Mouse (Mus musculus) CH12.LX (cell line): Measurements from ENCODE around the gene 1600014C23Rik. TPM values are rescaled to one million over a fixed set of nuclear protein-coding genes. Genes with fewer than 3 reads are reported as not detected.

Source experiments
- DNase-seq: peaks from one replicate; pipeline ENCODE4 v3.0.0-alpha.2; 2013; ENCODE audit errors: extremely low read depth
- H3K27ac ChIP-seq: 2 replicates; pipeline ENCODE4 v1.5.1; 2012; ENCODE audit warnings: low read depth, mild to moderate bottlenecking, control low read depth, moderate library complexity; ENCODE audit not compliant: insufficient read depth
- H3K27me3 ChIP-seq: replicated peaks from 2 replicates; pipeline ENCODE3; 2012; ENCODE audit warnings: inconsistent platforms
- H3K36me3 ChIP-seq, 2 experiments: replicated peaks in 1 of 2; 2 replicates each; pipeline versions ENCODE3 to v1.6.1; 2012; ENCODE audit warnings: inconsistent platforms in 1 of 2, low read length in 1 of 2, mild to moderate bottlenecking in 1 of 2, mixed read lengths in 1 of 2, moderate library complexity in 1 of 2; ENCODE audit not compliant: control insufficient read depth in 1 of 2, insufficient read depth in 1 of 2
- H3K4me1 ChIP-seq, 2 experiments: 2 replicates each; pipeline ENCODE4 v1.6.1; 2012; ENCODE audit warnings: inconsistent platforms in 1 of 2, moderate library complexity in 1 of 2; ENCODE audit not compliant: insufficient read depth in 2 of 2, control insufficient read depth in 1 of 2
- H3K4me2 ChIP-seq: 2 replicates; pipeline ENCODE4 v1.6.1; 2012; ENCODE audit warnings: low read depth, mild to moderate bottlenecking, control low read depth; ENCODE audit not compliant: poor library complexity, insufficient read depth, severe bottlenecking
- H3K4me3 ChIP-seq, 3 experiments: fragments of 150-350 bp in 1 of 3; sonication (generic) in 1 of 3; replicated peaks in 1 of 3; 2 replicates each; pipeline versions ENCODE3 to v1.5.1; 2011 to 2012; ENCODE audit warnings: low read depth in 2 of 3, low read length in 2 of 3, mild to moderate bottlenecking in 2 of 3, moderate library complexity in 2 of 3, control low read depth in 1 of 3, improper control_type of control experiment in 1 of 3, inconsistent platforms in 1 of 3, mixed read lengths in 1 of 3; ENCODE audit not compliant: poor library complexity in 1 of 3
- H3K79me2 ChIP-seq: replicated peaks from 2 replicates; pipeline ENCODE4 v1.6.1; 2012; ENCODE audit warnings: mild to moderate bottlenecking, moderate library complexity; ENCODE audit not compliant: control insufficient read depth, poor library complexity, insufficient read depth, severe bottlenecking; ENCODE audit errors: extremely low read depth
- H3K9ac ChIP-seq: 2 replicates; pipeline ENCODE4 v1.6.1; 2012; ENCODE audit warnings: low read depth, mild to moderate bottlenecking, control low read depth, moderate library complexity; ENCODE audit not compliant: insufficient read depth
- H3K9me3 ChIP-seq: replicated peaks from 2 replicates; pipeline ENCODE3; 2012; ENCODE audit warnings: low read length, inconsistent platforms, mixed read lengths
- BHLHE40 ChIP-seq: IDR thresholded peaks from 2 replicates; pipeline ENCODE4 v1.6.1; 2011; ENCODE audit warnings: mild to moderate bottlenecking, low read depth, low read length, improper control_type of control experiment
- CHD1 ChIP-seq: IDR thresholded peaks from 2 replicates; pipeline ENCODE4 v1.6.1; 2012; ENCODE audit warnings: low read depth, low read length, improper control_type of control experiment, inconsistent platforms
- CHD2 ChIP-seq: IDR thresholded peaks from 2 replicates; pipeline ENCODE4 v1.6.1; 2011; ENCODE audit warnings: low read length, improper control_type of control experiment
- CTCF ChIP-seq, 2 experiments: IDR thresholded peaks in 1 of 2; conservative IDR thresholded peaks in 1 of 2; 2 replicates each; pipeline ENCODE4 v1.5.1; 2011 to 2012; ENCODE audit warnings: low read depth in 2 of 2, low read length in 2 of 2, improper control_type of control experiment in 1 of 2, inconsistent platforms in 1 of 2, mild to moderate bottlenecking in 1 of 2, moderate library complexity in 1 of 2
- EP300 ChIP-seq: IDR thresholded peaks from 2 replicates; pipeline ENCODE4 v1.6.1; 2011; ENCODE audit warnings: low read length, improper control_type of control experiment
- ETS1 ChIP-seq: conservative IDR thresholded peaks from 2 replicates; pipeline ENCODE4 v1.6.1; 2012; ENCODE audit warnings: low read depth, mild to moderate bottlenecking, inconsistent platforms, low read length, improper control_type of control experiment, moderate library complexity
- GABPA ChIP-seq: IDR thresholded peaks from 2 replicates; pipeline ENCODE4 v1.6.1; 2012; ENCODE audit warnings: low read depth, low read length, improper control_type of control experiment, inconsistent platforms; ENCODE audit not compliant: insufficient replicate concordance
- HCFC1 ChIP-seq: IDR thresholded peaks from 2 replicates; pipeline ENCODE4 v1.6.1; 2012; ENCODE audit warnings: low read depth, mild to moderate bottlenecking, inconsistent platforms, low read length, improper control_type of control experiment
- IRF4 ChIP-seq: IDR thresholded peaks from 2 replicates; pipeline ENCODE4 v1.6.1; 2014; ENCODE audit warnings: low read depth, mild to moderate bottlenecking, inconsistent platforms, low read length, improper control_type of control experiment
- JUN ChIP-seq: IDR thresholded peaks from 2 replicates; pipeline ENCODE4 v1.6.1; 2011; ENCODE audit warnings: low read depth, mild to moderate bottlenecking, low read length, improper control_type of control experiment, moderate library complexity; ENCODE audit not compliant: insufficient read depth
- KAT2A ChIP-seq: IDR thresholded peaks from 2 replicates; pipeline ENCODE4 v1.6.1; 2012; ENCODE audit warnings: low read length, improper control_type of control experiment, inconsistent platforms; ENCODE audit not compliant: insufficient replicate concordance
- MAFK ChIP-seq: IDR thresholded peaks from 2 replicates; pipeline ENCODE4 v1.6.1; 2011; ENCODE audit warnings: low read length, improper control_type of control experiment; ENCODE audit not compliant: insufficient replicate concordance
- MAX ChIP-seq: IDR thresholded peaks from 2 replicates; pipeline ENCODE4 v1.6.1; 2011; ENCODE audit warnings: low read length, improper control_type of control experiment
- MAZ ChIP-seq: IDR thresholded peaks from 2 replicates; pipeline ENCODE4 v1.6.1; 2012; ENCODE audit warnings: low read depth, mild to moderate bottlenecking, inconsistent platforms, low read length, improper control_type of control experiment, moderate library complexity
- MXI1 ChIP-seq: IDR thresholded peaks from 2 replicates; pipeline ENCODE4 v1.6.1; 2011; ENCODE audit warnings: mild to moderate bottlenecking, low read depth, low read length, improper control_type of control experiment
- MYC ChIP-seq: IDR thresholded peaks from 2 replicates; pipeline ENCODE4 v1.6.1; 2011; ENCODE audit warnings: low read depth, mild to moderate bottlenecking, improper control_type of control experiment, low read length
- NELFE ChIP-seq: IDR thresholded peaks from 2 replicates; pipeline ENCODE4 v1.6.1; 2011; ENCODE audit warnings: low read depth, low read length, improper control_type of control experiment
- PAX5 ChIP-seq: IDR thresholded peaks from 2 replicates; pipeline ENCODE4 v1.6.1; 2012; ENCODE audit warnings: low read length, inconsistent platforms, mixed read lengths
- RAD21 ChIP-seq: IDR thresholded peaks from 2 replicates; pipeline ENCODE4 v1.6.1; 2011; ENCODE audit warnings: low read depth, mild to moderate bottlenecking, low read length, improper control_type of control experiment, moderate library complexity
- SIN3A ChIP-seq: IDR thresholded peaks from 2 replicates; pipeline ENCODE4 v1.6.1; 2012; ENCODE audit warnings: low read length, improper control_type of control experiment, inconsistent platforms
- SMC3 ChIP-seq: IDR thresholded peaks from 2 replicates; pipeline ENCODE4 v1.6.1; 2011; ENCODE audit warnings: low read depth, low read length, improper control_type of control experiment
- TBP ChIP-seq: conservative IDR thresholded peaks from 2 replicates; pipeline ENCODE4 v1.6.1; 2011; ENCODE audit warnings: low read depth, low read length, improper control_type of control experiment
- USF1 ChIP-seq: IDR thresholded peaks from 2 replicates; pipeline ENCODE4 v1.6.1; 2014; ENCODE audit warnings: low read depth, mild to moderate bottlenecking, inconsistent platforms, low read length, improper control_type of control experiment
- ZC3H11A ChIP-seq: IDR thresholded peaks from 2 replicates; pipeline ENCODE4 v1.6.1; 2012; ENCODE audit warnings: low read depth, mild to moderate bottlenecking, inconsistent platforms, low read length, improper control_type of control experiment
- ZKSCAN1 ChIP-seq: IDR thresholded peaks from 2 replicates; pipeline ENCODE4 v1.6.1; 2012; ENCODE audit warnings: low read depth, inconsistent platforms, low read length, improper control_type of control experiment, borderline replicate concordance
- ZMIZ1 ChIP-seq: IDR thresholded peaks from 2 replicates; pipeline ENCODE4 v1.6.1; 2012; ENCODE audit warnings: low read depth, mild to moderate bottlenecking, inconsistent platforms, low read length, improper control_type of control experiment
- dilution Hi-C: fragments of 300-500 bp; cut with MboI; formaldehyde crosslinking; loops from 2 replicates; pipeline ENCODE4 v1.14.3; 2020; ENCODE audit warnings: low sequenced_read_pairs; ENCODE audit not compliant: extremely low pct_unique_long_range_greater_than_20kb, extremely low pct_ligation_motif_present
- in situ Hi-C: fragments of 300-500 bp; cut with MboI; formaldehyde crosslinking; loops from 3 replicates; pipeline ENCODE4 v1.14.3; 2019; ENCODE audit warnings: low sequenced_read_pairs, low pct_ligation_motif_present, low pct_unique_long_range_greater_than_20kb, mixed read lengths
- polyA plus RNA-seq: library from polyadenylated mRNA; unstranded; fragments of >175 nt; gene quantifications from 2 replicates; pipeline ENCODE4 v1.2.1, GENCODE M21; 2012; ENCODE audit warnings: low read depth; ENCODE audit not compliant: insufficient read length
- total RNA-seq, 2 experiments: library from RNA; depleted of rRNA; stranded (reverse); fragments of 300-350 nt in 1 of 2; fragments of >200 nt in 1 of 2; gene quantifications; 2 replicates each; pipeline ENCODE4 v1.2.3; 2012 to 2014

1600014C23Rik gene
- total and polyA plus RNA-seq, 3 experiments: 0.38 TPM; not detected in 2

DNA sequence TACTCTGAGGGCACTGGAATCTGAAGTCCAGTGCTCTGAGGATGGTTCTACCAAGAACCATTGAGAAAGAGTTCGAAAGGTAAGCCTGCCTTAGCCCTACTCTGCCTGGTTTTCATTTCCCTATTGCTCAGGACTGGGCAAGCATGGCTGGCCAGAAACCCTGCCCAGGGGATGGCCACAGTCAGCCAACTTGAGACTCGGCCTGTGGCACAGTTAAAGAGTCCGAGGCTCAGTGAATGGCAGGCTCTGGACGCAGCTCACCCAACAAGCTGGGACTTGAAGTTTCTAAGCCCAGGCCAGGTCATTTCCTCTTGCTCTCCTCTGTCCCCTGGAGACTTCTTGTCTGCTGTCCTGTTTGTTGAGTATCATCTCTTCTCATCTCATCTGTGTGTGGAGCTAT is 2.9 kb downstream of the 1600014C23Rik start:
- no peak overlapping the region for H3K4me2 ChIP-seq
- in situ Hi-C loops: loop anchor here (10.0 kb wide), 1 partner anchor 384 kb away; the partner anchor contains the start of gene Mrps18a
- H3K9me3 ChIP-seq: no peaks in the 10 kb centered on the region
- TF ChIP-seq JUN (no peak), MAZ (no peak), HCFC1 (no peak), ZC3H11A (no peak), MYC (no peak), CHD2 (no peak), ZKSCAN1 (no peak), ZMIZ1 (no peak), NELFE (no peak), GABPA (no peak)
- TF ChIP-seq, all 38 proteins: peak for 0
- Histone ChIP-seq H3K27me3 (peaks cover 67% of the 10 kb centered on the region), H3K4me1 (peaks cover under 1 to 13% of the 10 kb centered on the region in 2 experiments), H3K79me2 (no peaks in the 10 kb centered on the region), H3K4me3 (no peak overlapping the region), H3K27ac (no peak overlapping the region), H3K36me3 (no peaks in the 10 kb centered on the region), H3K9ac (no peak overlapping the region)
- dilution Hi-C loops: no loop called here
- DNase-seq: no peak

DNA sequence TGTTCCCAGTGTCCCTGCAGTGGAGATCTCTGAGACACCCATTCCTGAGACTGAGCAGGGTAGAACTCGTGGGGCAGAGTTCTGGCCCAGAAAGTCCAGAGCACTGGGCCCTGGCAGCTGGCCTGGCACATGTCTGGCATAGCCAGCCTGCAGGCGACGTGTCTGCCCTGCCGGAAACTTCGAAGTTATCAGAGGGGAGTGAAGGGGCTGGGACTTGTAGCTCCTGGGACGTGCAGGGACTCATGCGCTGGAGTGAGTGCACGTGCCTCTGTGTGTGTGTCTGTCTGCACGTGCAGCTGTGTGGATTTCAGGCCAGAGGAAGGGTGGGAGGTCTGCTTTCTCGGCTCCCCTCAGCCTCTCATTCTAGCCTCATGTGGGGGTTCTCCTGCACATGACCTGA is 4.3 kb downstream of the 1600014C23Rik start:
- in situ Hi-C loops: no loop called here

DNA sequence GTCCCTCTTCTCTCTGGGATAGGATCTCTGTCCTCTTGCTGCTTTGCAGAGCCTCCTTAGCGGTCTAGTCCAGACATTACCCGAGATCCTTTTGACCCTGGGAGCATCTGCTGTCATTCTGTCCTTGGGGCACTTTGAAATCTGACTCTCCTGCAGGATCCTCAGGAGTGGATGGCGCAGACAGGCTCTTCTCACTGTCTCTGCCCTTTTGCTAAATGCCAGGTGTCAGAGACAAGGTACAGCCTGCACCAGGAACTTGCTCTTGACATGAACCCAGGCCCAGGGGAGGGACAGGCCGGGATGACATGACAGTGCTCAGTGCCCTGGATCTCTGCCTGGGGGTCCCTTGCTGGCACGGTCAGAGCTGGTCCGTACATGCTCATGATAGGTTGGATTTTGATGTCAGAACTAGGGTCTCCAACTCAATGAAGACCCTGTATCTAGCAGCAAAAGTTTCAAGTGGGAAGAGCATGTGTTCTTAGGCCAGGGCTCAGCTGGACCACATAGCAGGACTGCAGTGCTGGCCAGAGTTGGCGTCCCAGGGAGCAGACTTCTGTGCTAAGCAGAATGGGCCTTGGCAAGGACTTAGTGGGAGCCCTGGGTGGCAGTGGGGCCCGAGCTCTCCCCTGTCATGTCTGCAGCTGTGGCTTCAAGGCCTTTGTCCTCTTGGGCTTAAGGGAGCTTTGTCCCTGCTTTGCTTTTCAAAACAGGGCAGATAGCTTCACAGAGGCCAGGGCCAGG is 5.5 kb downstream of the 1600014C23Rik start:
- Histone ChIP-seq H3K79me2 (no peaks in the 10 kb centered on the region), H3K36me3 (no peaks in the 10 kb centered on the region), H3K4me3 (no peak overlapping the region), H3K9me3 (no peaks in the 10 kb centered on the region), H3K4me2 (no peak overlapping the region), H3K27ac (no peak overlapping the region), H3K4me1 (peaks cover 0 to 11% of the 10 kb centered on the region in 2 experiments; a peak in 2 of 4 replicates), H3K27me3 (peaks cover 62% of the 10 kb centered on the region), H3K9ac (no peak overlapping the region)
- no peak for DNase-seq
- in situ Hi-C loops (no loop called here), dilution Hi-C loops (no loop called here)
- TF ChIP-seq EP300 (no peak), MYC (no peak), SIN3A (no peak), USF1 (no peak), KAT2A (no peak), SMC3 (no peak), HCFC1 (no peak), MAFK (no peak), ETS1 (no peak), CHD1 (no peak), NELFE (no peak), BHLHE40 (no peak), RAD21 (no peak), MAX (no peak), TBP (no peak), MXI1 (no peak), CTCF (conservative IDR thresholded peaks at IDR 0.05 in 1 of 2, IDR thresholded peaks at IDR 0.05 in 1 of 2; ENCODE audit: low read depth in 2 of 2, low read length in 2 of 2) (no peak)

More for the DNA sequence above, 4.3 kb downstream of the 1600014C23Rik start:
- no peak overlapping the region for H3K9ac ChIP-seq
- peaks cover 0 to 11% of the 10 kb centered on the region in 2 experiments; a peak in 3 of 4 replicates for H3K4me1 ChIP-seq
- no peak overlapping the region for H3K4me2 ChIP-seq
- H3K79me2 ChIP-seq: no peaks in the 10 kb centered on the region
- DNase-seq: no peak
- H3K9me3 ChIP-seq: no peaks in the 10 kb centered on the region
- dilution Hi-C loops: no loop called here
- no peak overlapping the region for H3K27ac ChIP-seq
- TF ChIP-seq IRF4 (no peak), BHLHE40 (peak; percentile 31; the same call in 1 of the 2 replicates), USF1 (no peak), PAX5 (no peak)
- H3K4me3 ChIP-seq: no peak overlapping the region
- peaks cover 64% of the 10 kb centered on the region for H3K27me3 ChIP-seq
- no peaks in the 10 kb centered on the region for H3K36me3 ChIP-seq
